Comparison of ENCODE assay signal across 8 mouse cellular contexts in genomic region chr7:144895305-144896111, GRCm38 (mm10). TPM values are rescaled to one million over a fixed set of nuclear protein-coding genes. Genes with fewer than 3 reads are reported as not detected.
DNase-seq lines count a peak whose midpoint lies in the region; ATAC-seq and TF ChIP-seq lines count a peak whose summit lies in the region.

No protein-coding gene starts in this region.

- peak overlapping the region; percentile 94 for H3K4me2 ChIP-seq in lung, embryonic 15.5 days

- H3K9ac ChIP-seq in lung, embryonic 15.5 days, result peak overlapping the region; percentile 36

- peaks cover 100% of the 10 kb centered on the region for H3K27me3 ChIP-seq in forebrain, embryonic 10.5 days (ENCODE audit: poor library complexity, severe bottlenecking)
- peaks cover 70% of the 10 kb centered on the region for H3K27me3 ChIP-seq in lung, embryonic 15.5 days

- H3K36me3 ChIP-seq in forebrain, embryonic 10.5 days (replicated peaks), result peaks cover 18% of the 10 kb centered on the region
- no peaks in the 10 kb centered on the region for H3K36me3 ChIP-seq in lung, embryonic 15.5 days

- no peaks in the 10 kb centered on the region for H3K9me3 ChIP-seq in forebrain, embryonic 10.5 days
- no peaks in the 10 kb centered on the region for H3K9me3 ChIP-seq in lung, embryonic 15.5 days

- peak overlapping the region; percentile 64 for H3K4me3 ChIP-seq in forebrain, embryonic 10.5 days
- H3K4me3 ChIP-seq in lung, embryonic 15.5 days, result peak overlapping the region; percentile 46
- H3K4me3 ChIP-seq in olfactory bulb, adult 2 months (ENCODE audit: insufficient read depth, low read depth, low read length), result peak overlapping the region; percentile 43

- peak; percentile 80 for ATAC-seq in lung, embryonic 15.5 days (ENCODE audit: borderline replicate concordance, extremely low read depth, low FRiP score, low TSS enrichment)

- no peak for TF ChIP-seq POLR2A in brain, embryonic 14.5 days (IDR thresholded peaks at IDR 0.05; ENCODE audit: borderline replicate concordance, extremely low read depth, insufficient read depth, insufficient read length, poor library complexity, severe bottlenecking)
- TF ChIP-seq POLR2A in olfactory bulb, adult 2 months (IDR thresholded peaks at IDR 0.05; ENCODE audit: insufficient read depth, low read depth, low read length), result no peak

- H3K4me1 ChIP-seq in forebrain, embryonic 10.5 days, result peaks cover 71% of the 10 kb centered on the region
- peaks cover 24% of the 10 kb centered on the region for H3K4me1 ChIP-seq in lung, embryonic 15.5 days
- H3K4me1 ChIP-seq in olfactory bulb, adult 2 months (ENCODE audit: control insufficient read depth, insufficient read depth, low read length), result peaks cover 19% of the 10 kb centered on the region

- DNase-seq in ES-CJ7 (ENCODE audit: low read depth, low spot score), result peak; percentile 91
- DNase-seq in brain, embryonic 14.5 days (ENCODE audit: low read depth), result peak; percentile 93
- peak; percentile 87 for DNase-seq in forebrain, embryonic 10.5 days (ENCODE audit: extremely low spot score, low spot score)
- DNase-seq in heart, postnatal 14 days, result peak; percentile 71 to 79
- peak; percentile 43 for DNase-seq in large intestine, adult 2 months (ENCODE audit: low read depth, low spot score)
- peak; percentile 65 for DNase-seq in thymus, postnatal 0 days (ENCODE audit: low spot score)

- intact Hi-C loops in heart, postnatal 14 days (cut with DNase I), result loop anchor here (1.0 to 10.0 kb wide), 4 partner anchors 49 to 431 kb away; no protein-coding TSS in a partner anchor

- peak; percentile 83 for TF ChIP-seq CTCF in brain, embryonic 14.5 days (IDR thresholded peaks at IDR 0.05; ENCODE audit: borderline replicate concordance, extremely low read depth, insufficient read depth, insufficient read length)
- TF ChIP-seq CTCF in olfactory bulb, adult 2 months (IDR thresholded peaks at IDR 0.05; ENCODE audit: insufficient read depth, low read depth, low read length), result peak; percentile 57; the same call in 1 of the 2 replicates

- peak overlapping the region; percentile 89 for H3K27ac ChIP-seq in forebrain, embryonic 10.5 days
- H3K27ac ChIP-seq in lung, embryonic 15.5 days, result no peak overlapping the region
- no peak overlapping the region for H3K27ac ChIP-seq in olfactory bulb, adult 2 months (ENCODE audit: insufficient read depth, low read depth, low read length)

- under 1% methylated on average over 37 of the region's 37 CpGs for WGBS in forebrain, embryonic 10.5 days
- 2% methylated on average over 37 of the region's 37 CpGs for WGBS in large intestine, adult 2 months
- under 1% methylated on average over 37 of the region's 37 CpGs for WGBS in lung, embryonic 15.5 days
- WGBS in olfactory bulb, adult 2 months, result under 1% methylated on average over 37 of the region's 37 CpGs

RNA-seq across cellular contexts. Expression of gene Fgf15, which starts 0.8 kb away (rescaled TPM):
- 24.6 and 28.4 TPM in 2 replicates for polyA plus RNA-seq in brain, embryonic 14.5 days (2012; rRNA removed)
- polyA plus RNA-seq in forebrain, embryonic 10.5 days (2016; fragmentation: Nextera tagmentation; extraction: Ambion mirVana), result 60.7 and 78.7 TPM in 2 replicates
- not detected for total RNA-seq in heart, postnatal 14 days (2021)
- polyA plus RNA-seq in large intestine, adult 2 months (2012; rRNA removed), result 6.7 and 24.6 TPM in 2 replicates
- polyA plus RNA-seq in lung, embryonic 15.5 days (2015; fragmentation: Nextera tagmentation; extraction: Ambion mirVana), result not detected in 2 replicates
- not detected in 2 replicates for polyA plus RNA-seq in olfactory bulb, adult 2 months (2012; ENCODE audit: insufficient read depth, insufficient read length, low replicate concordance, missing spikeins)
- polyA plus RNA-seq in thymus, postnatal 0 days (2015; fragmentation: Nextera tagmentation; extraction: Ambion mirVana), result 0.36 and 0.56 TPM in 2 replicates

RNA-seq across cellular contexts. Expression of gene LTO1, which starts 19.4 kb away (rescaled TPM):
- 40.7 and 42.2 TPM in 2 replicates for polyA plus RNA-seq in brain, embryonic 14.5 days (2012; rRNA removed)
- polyA plus RNA-seq in forebrain, embryonic 10.5 days (2016; fragmentation: Nextera tagmentation; extraction: Ambion mirVana), result 24.6 and 26.7 TPM in 2 replicates
- total RNA-seq in heart, postnatal 14 days (2021), result 10 to 100 TPM; 14.0 to 14.3 TPM
- 20.9 and 24.0 TPM in 2 replicates for polyA plus RNA-seq in large intestine, adult 2 months (2012; rRNA removed)
- polyA plus RNA-seq in lung, embryonic 15.5 days (2015; fragmentation: Nextera tagmentation; extraction: Ambion mirVana), result 25.8 and 27.9 TPM in 2 replicates
- not detected in 2 replicates for polyA plus RNA-seq in olfactory bulb, adult 2 months (2012; ENCODE audit: insufficient read depth, insufficient read length, low replicate concordance, missing spikeins)
- polyA plus RNA-seq in thymus, postnatal 0 days (2015; fragmentation: Nextera tagmentation; extraction: Ambion mirVana), result 25.4 and 26.4 TPM in 2 replicates

RNA-seq across cellular contexts. Expression of gene Ccnd1, which starts 44.2 kb away (rescaled TPM):
- polyA plus RNA-seq in brain, embryonic 14.5 days (2012; rRNA removed), result 46.2 and 55.4 TPM in 2 replicates
- 233 and 246 TPM in 2 replicates for polyA plus RNA-seq in forebrain, embryonic 10.5 days (2016; fragmentation: Nextera tagmentation; extraction: Ambion mirVana)
- 10 to 100 TPM; 37.2 to 58.8 TPM for total RNA-seq in heart, postnatal 14 days (2021)
- polyA plus RNA-seq in large intestine, adult 2 months (2012; rRNA removed), result 91.0 and 101 TPM in 2 replicates
- 127 and 134 TPM in 2 replicates for polyA plus RNA-seq in lung, embryonic 15.5 days (2015; fragmentation: Nextera tagmentation; extraction: Ambion mirVana)
- polyA plus RNA-seq in olfactory bulb, adult 2 months (2012; ENCODE audit: insufficient read depth, insufficient read length, low replicate concordance, missing spikeins), result not detected in 2 replicates
- 7.4 and 10.0 TPM in 2 replicates for polyA plus RNA-seq in thymus, postnatal 0 days (2015; fragmentation: Nextera tagmentation; extraction: Ambion mirVana)

RNA-seq across cellular contexts. Expression of gene Fgf4, which starts 48.3 kb away (rescaled TPM):
- not detected in 2 replicates for polyA plus RNA-seq in brain, embryonic 14.5 days (2012; rRNA removed)
- polyA plus RNA-seq in forebrain, embryonic 10.5 days (2016; fragmentation: Nextera tagmentation; extraction: Ambion mirVana), result not detected in 2 replicates
- total RNA-seq in heart, postnatal 14 days (2021), result not detected
- polyA plus RNA-seq in large intestine, adult 2 months (2012; rRNA removed), result 0.02 TPM in 1 of 2 replicates, not detected in the other
- polyA plus RNA-seq in lung, embryonic 15.5 days (2015; fragmentation: Nextera tagmentation; extraction: Ambion mirVana), result not detected in 2 replicates
- not detected in 2 replicates for polyA plus RNA-seq in olfactory bulb, adult 2 months (2012; ENCODE audit: insufficient read depth, insufficient read length, low replicate concordance, missing spikeins)
- polyA plus RNA-seq in thymus, postnatal 0 days (2015; fragmentation: Nextera tagmentation; extraction: Ambion mirVana), result 0.04 and 0.27 TPM in 2 replicates

RNA-seq across cellular contexts. Expression of gene Fgf3, which starts 57.6 kb away (rescaled TPM):
- polyA plus RNA-seq in brain, embryonic 14.5 days (2012; rRNA removed), result 8.6 and 15.4 TPM in 2 replicates
- 0.98 and 1.2 TPM in 2 replicates for polyA plus RNA-seq in forebrain, embryonic 10.5 days (2016; fragmentation: Nextera tagmentation; extraction: Ambion mirVana)
- not detected for total RNA-seq in heart, postnatal 14 days (2021)
- 0.05 TPM in 1 of 2 replicates, not detected in the other for polyA plus RNA-seq in large intestine, adult 2 months (2012; rRNA removed)
- not detected in 2 replicates for polyA plus RNA-seq in lung, embryonic 15.5 days (2015; fragmentation: Nextera tagmentation; extraction: Ambion mirVana)
- polyA plus RNA-seq in olfactory bulb, adult 2 months (2012; ENCODE audit: insufficient read depth, insufficient read length, low replicate concordance, missing spikeins), result not detected in 2 replicates
- polyA plus RNA-seq in thymus, postnatal 0 days (2015; fragmentation: Nextera tagmentation; extraction: Ambion mirVana), result 0.88 and 1.1 TPM in 2 replicates

Comparison
In these comparisons a context has a peak if more than half of its experiments do, and no peak if none do; other contexts are left out.
1. DNase-seq: peak in every context shown above with its lines; median percentile 93 in brain, embryonic 14.5 days; 91 in ES-CJ7; 87 in forebrain, embryonic 10.5 days; 75 in heart, postnatal 14 days; 65 in thymus, postnatal 0 days; 43 in large intestine, adult 2 months.
2. RNA of gene LTO1, which starts 19.4 kb away (polyA plus RNA-seq): 40.7 to 42.2 TPM in brain, embryonic 14.5 days, 25.8 to 27.9 TPM in lung, embryonic 15.5 days, 25.4 to 26.4 TPM in thymus, postnatal 0 days, 24.6 to 26.7 TPM in forebrain, embryonic 10.5 days and 20.9 to 24.0 TPM in large intestine, adult 2 months; not detected in olfactory bulb, adult 2 months; every median in the first group is over 10 times any median in the second.
3. Peak in every context shown above with its lines, with median percentiles within 50 percentile points of each other: H3K4me3 ChIP-seq.